Mouse (Mus musculus) forebrain, embryonic 12.5 days (tissue): ENCODE data around the gene Lce3b. TPM values are rescaled to one million over a fixed set of nuclear protein-coding genes. Genes with fewer than 3 reads are reported as not detected.

Experiments
- ATAC-seq: fragments of 200-750 bp; cut with Nextera tagmentation; 2 replicates; pipeline ENCODE4 v1.8.0; 2017; ENCODE audit warnings: moderate TSS enrichment; ENCODE audit not compliant: low FRiP score
- H3K27ac ChIP-seq: fragments of 300-500 bp; sonication (generic); 2 replicates; pipeline ENCODE4 v1.5.1; 2016; ENCODE audit warnings: mild to moderate bottlenecking
- H3K27me3 ChIP-seq: fragments of 300-500 bp; sonication (generic); 2 replicates; pipeline ENCODE4 v1.6.1; 2016; ENCODE audit warnings: mild to moderate bottlenecking
- H3K36me3 ChIP-seq: fragments of 300-500 bp; sonication (generic); replicated peaks from 2 replicates; pipeline ENCODE4 v1.6.1; 2016; ENCODE audit warnings: mild to moderate bottlenecking
- H3K4me1 ChIP-seq: fragments of 300-500 bp; sonication (generic); 2 replicates; pipeline ENCODE4 v1.6.1; 2016
- H3K4me2 ChIP-seq: fragments of 300-500 bp; sonication (generic); 2 replicates; pipeline ENCODE4 v1.6.1; 2016; ENCODE audit warnings: mild to moderate bottlenecking, moderate library complexity
- H3K4me3 ChIP-seq: fragments of 300-500 bp; sonication (generic); replicated peaks from 2 replicates; pipeline ENCODE4 v1.5.1; 2016; ENCODE audit warnings: mild to moderate bottlenecking
- H3K9ac ChIP-seq: fragments of 300-500 bp; sonication (generic); 2 replicates; pipeline ENCODE4 v1.6.1; 2016; ENCODE audit warnings: mild to moderate bottlenecking
- H3K9me3 ChIP-seq: fragments of 300-500 bp; sonication (generic); 2 replicates; pipeline ENCODE4 v1.6.1; 2016
- WGBS: fragments of 180-500 bp; shearing (Covaris S2); methylation state at CpG from one replicate; pipeline ENCODE4 v1.1.7; 2016; 5-methylcytosine and 5-hydroxymethylcytosine counted together
- polyA plus RNA-seq: library from polyadenylated mRNA; unstranded; fragments of >200 nt; fragmentation: Nextera tagmentation; extraction: Ambion mirVana; gene quantifications from 2 replicates; pipeline ENCODE4 v1.2.1, GENCODE M21; 2016

The Lce3b gene
- polyA plus RNA-seq: not detected in 2 replicates

- Histone ChIP-seq H3K9ac (no peak within 1 kb of the TSS), H3K4me2 (no peak within 1 kb of the TSS), H3K27me3 (no peaks in the 10 kb centered on the region), H3K27ac (no peak within 1 kb of the TSS), H3K4me3 (no peak within 1 kb of the TSS), H3K4me1 (no peaks in the 10 kb centered on the region), H3K36me3 (no peaks in the 10 kb centered on the region), H3K9me3 (no peaks in the 10 kb centered on the region)
- WGBS: 53% methylated on average over 2 of the region's 2 CpGs
- no peak for ATAC-seq
Measured at GRCm38 (mm10) chr3:92932679-92933078, at the start of gene Lce3b. Gene Lce3b, plus strand, starts transcription at chr3:92932979.

DNA sequence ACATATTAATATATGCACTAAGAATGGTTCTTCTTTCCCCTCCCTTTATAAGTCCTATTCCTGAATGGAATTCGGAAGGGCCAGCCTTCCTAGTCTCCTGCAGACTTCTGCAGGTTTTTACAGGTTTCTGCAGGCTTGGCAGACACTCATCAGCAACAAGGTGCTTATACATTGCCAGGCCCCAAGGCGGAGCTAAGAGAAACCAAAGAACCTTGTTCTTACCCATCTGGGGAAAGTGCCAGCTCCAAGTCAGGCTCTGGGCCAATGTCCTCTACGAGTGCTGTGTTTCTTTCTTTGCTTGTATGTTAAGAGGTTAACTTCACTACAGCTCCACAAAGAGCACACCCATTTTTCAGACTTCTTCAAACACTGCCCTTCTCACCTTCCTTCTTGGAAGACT is 38.7 kb upstream of the Lce3b start:
- Histone ChIP-seq H3K4me3 (no peak overlapping the region), H3K27ac (no peak overlapping the region), H3K4me1 (no peaks in the 10 kb centered on the region), H3K36me3 (no peaks in the 10 kb centered on the region), H3K27me3 (no peaks in the 10 kb centered on the region), H3K4me2 (no peak overlapping the region), H3K9me3 (no peaks in the 10 kb centered on the region), H3K9ac (no peak overlapping the region)
- ATAC-seq: no peak
- 79% methylated on average over 3 of the region's 3 CpGs for WGBS

DNA sequence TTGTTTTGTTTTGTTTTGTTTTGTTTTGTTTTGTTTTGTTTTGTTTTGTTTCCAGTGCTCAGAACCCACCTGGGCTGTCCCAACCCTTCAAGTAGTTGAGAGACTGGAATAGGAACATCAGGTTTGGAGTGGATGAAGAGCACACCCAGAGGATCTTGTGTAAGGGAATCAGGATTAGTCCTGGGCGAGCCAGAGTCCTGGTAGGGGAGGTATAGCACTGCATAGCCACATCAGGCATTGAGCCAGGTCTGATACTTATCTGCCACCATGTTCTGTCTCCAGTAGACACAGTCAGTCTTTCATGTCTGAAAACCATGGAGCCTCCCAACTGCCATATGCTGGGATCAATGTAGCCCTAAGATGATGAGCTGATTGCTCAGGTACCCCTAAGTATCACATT is 38.3 kb upstream of the Lce3b start:
- no peaks in the 10 kb centered on the region for H3K36me3 ChIP-seq
- no peak overlapping the region for H3K4me2 ChIP-seq
- no peaks in the 10 kb centered on the region for H3K27me3 ChIP-seq
- ATAC-seq: no peak
- WGBS: 65% methylated on average over 1 of the region's 1 CpGs
- no peak overlapping the region for H3K9ac ChIP-seq
- no peaks in the 10 kb centered on the region for H3K9me3 ChIP-seq
- H3K4me3 ChIP-seq: no peak overlapping the region
- no peak overlapping the region for H3K27ac ChIP-seq
- H3K4me1 ChIP-seq: no peaks in the 10 kb centered on the region

- Histone ChIP-seq H3K27me3 (no peaks in the 10 kb centered on the region), H3K4me3 (no peak overlapping the region), H3K4me2 (no peak overlapping the region), H3K9ac (no peak overlapping the region), H3K36me3 (no peaks in the 10 kb centered on the region), H3K4me1 (no peaks in the 10 kb centered on the region), H3K27ac (no peak overlapping the region), H3K9me3 (no peaks in the 10 kb centered on the region)
- 30% methylated on average over 3 of the region's 3 CpGs for WGBS
- no peak for ATAC-seq
Measured at GRCm38 (mm10) chr3:92902992-92903391, 29.8 kb upstream of the Lce3b start.

GRCm38 (mm10) chr3:92903640-92904039 is 29.1 kb upstream of the Lce3b start:
- Histone ChIP-seq H3K4me1 (no peaks in the 10 kb centered on the region), H3K4me3 (no peak overlapping the region), H3K4me2 (no peak overlapping the region), H3K27ac (no peak overlapping the region), H3K9ac (no peak overlapping the region), H3K36me3 (no peaks in the 10 kb centered on the region), H3K27me3 (no peaks in the 10 kb centered on the region), H3K9me3 (no peaks in the 10 kb centered on the region)
- ATAC-seq: no peak
- 39% methylated on average over 4 of the region's 4 CpGs for WGBS

- Histone ChIP-seq H3K36me3 (no peaks in the 10 kb centered on the region), H3K4me1 (no peaks in the 10 kb centered on the region), H3K4me2 (no peak overlapping the region), H3K9me3 (no peaks in the 10 kb centered on the region), H3K9ac (no peak overlapping the region), H3K4me3 (no peak overlapping the region), H3K27ac (no peak overlapping the region), H3K27me3 (no peaks in the 10 kb centered on the region)
- ATAC-seq: no peak
- WGBS: 57% methylated on average over 3 of the region's 3 CpGs
Measured at GRCm38 (mm10) chr3:92905182-92905581, 27.6 kb upstream of the Lce3b start.

- 35% methylated on average over 4 of the region's 4 CpGs for WGBS
- ATAC-seq: 0 out of 2 replicates have a peak, but pooled peaks have one; percentile 49
- Histone ChIP-seq H3K27me3 (no peaks in the 10 kb centered on the region), H3K4me3 (no peak overlapping the region), H3K9me3 (no peaks in the 10 kb centered on the region), H3K4me2 (no peak overlapping the region), H3K36me3 (no peaks in the 10 kb centered on the region), H3K4me1 (no peaks in the 10 kb centered on the region), H3K27ac (no peak overlapping the region), H3K9ac (no peak overlapping the region)
Measured at GRCm38 (mm10) chr3:92907571-92907970, 25.2 kb upstream of the Lce3b start.

- Histone ChIP-seq H3K9me3 (no peaks in the 10 kb centered on the region), H3K4me2 (no peak overlapping the region), H3K9ac (no peak overlapping the region), H3K36me3 (no peaks in the 10 kb centered on the region), H3K4me1 (peaks cover 4% of the 10 kb centered on the region), H3K4me3 (no peak overlapping the region), H3K27me3 (no peaks in the 10 kb centered on the region), H3K27ac (no peak overlapping the region)
- ATAC-seq: no peak
- WGBS: 66% methylated on average over 4 of the region's 4 CpGs
Measured at GRCm38 (mm10) chr3:92920364-92920763, 12.4 kb upstream of the Lce3b start.

DNA sequence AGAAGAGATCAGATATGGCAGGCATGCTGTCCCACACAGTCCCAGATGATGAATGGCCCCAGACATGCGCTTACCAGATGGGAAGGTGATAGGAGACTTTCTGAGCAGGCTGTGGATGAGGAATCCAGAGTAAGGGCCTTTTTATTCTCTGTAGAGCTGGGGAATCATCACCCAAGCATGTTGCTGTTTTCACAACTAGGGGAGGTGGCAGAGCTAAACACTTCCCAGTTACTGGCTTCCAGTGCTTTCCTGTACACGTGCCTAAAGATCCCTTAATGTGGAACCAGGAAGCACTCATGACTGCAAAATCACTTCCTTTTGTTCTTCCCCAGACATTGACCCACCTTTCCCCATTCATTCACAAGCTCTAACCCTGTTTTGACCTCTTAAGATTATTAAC is 6.6 kb upstream of the Lce3b start, which contains the start of gene Lce3a:
Lce3a (minus strand) TSS at position 101 of the 400 bp plus-strand sequence.
- H3K27me3 ChIP-seq: no peaks in the 10 kb centered on the region
- no peak within 1 kb of the TSS for H3K27ac ChIP-seq
- H3K4me1 ChIP-seq: no peaks in the 10 kb centered on the region
- WGBS: 85% methylated on average over 2 of the region's 2 CpGs
- H3K4me2 ChIP-seq: no peak within 1 kb of the TSS
- no peak for ATAC-seq
- H3K36me3 ChIP-seq: no peaks in the 10 kb centered on the region
- no peaks in the 10 kb centered on the region for H3K9me3 ChIP-seq
- H3K4me3 ChIP-seq: no peak within 1 kb of the TSS
- no peak within 1 kb of the TSS for H3K9ac ChIP-seq

DNA sequence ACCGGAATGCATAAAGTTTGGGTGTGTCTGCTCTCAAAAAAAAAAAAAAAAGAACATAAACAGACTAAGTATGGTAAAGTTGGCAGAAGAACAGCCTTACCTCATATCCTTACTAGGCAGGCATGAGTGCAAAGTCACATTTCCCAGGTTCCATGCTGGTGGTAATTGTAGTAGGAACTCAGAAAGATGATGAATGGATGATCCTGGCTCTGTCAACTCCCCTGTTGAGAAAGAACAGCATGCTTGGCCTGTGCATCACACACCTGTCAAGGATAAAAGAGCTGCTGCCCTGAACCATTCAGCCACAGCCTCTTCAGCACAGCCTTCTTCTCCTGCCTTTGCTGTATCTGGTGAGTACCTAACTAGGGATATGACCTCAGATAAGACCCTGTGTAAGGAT is 11.4 kb downstream of the Lce3b start, which contains the start of gene Lce3c:
Lce3c (plus strand) TSS at position 301 of the 400 bp plus-strand sequence.
- no peak within 1 kb of the TSS for H3K4me3 ChIP-seq
- no peak within 1 kb of the TSS for H3K4me2 ChIP-seq
- 96% methylated on average over 1 of the region's 1 CpGs for WGBS
- no peaks in the 10 kb centered on the region for H3K36me3 ChIP-seq
- no peaks in the 10 kb centered on the region for H3K9me3 ChIP-seq
- no peak within 1 kb of the TSS for H3K27ac ChIP-seq
- no peaks in the 10 kb centered on the region for H3K27me3 ChIP-seq
- H3K4me1 ChIP-seq: no peaks in the 10 kb centered on the region
- no peak for ATAC-seq
- no peak within 1 kb of the TSS for H3K9ac ChIP-seq

- 93% methylated on average over 1 of the region's 1 CpGs for WGBS
- ATAC-seq: no peak
- Histone ChIP-seq H3K36me3 (no peaks in the 10 kb centered on the region), H3K4me2 (no peak within 1 kb of the TSS), H3K27me3 (no peaks in the 10 kb centered on the region), H3K9me3 (no peaks in the 10 kb centered on the region), H3K4me1 (no peaks in the 10 kb centered on the region), H3K4me3 (no peak within 1 kb of the TSS), H3K9ac (no peak within 1 kb of the TSS), H3K27ac (no peak within 1 kb of the TSS)
Measured at GRCm38 (mm10) chr3:92957090-92957489, 24.3 kb downstream of the Lce3b start, which contains the start of gene Lce3d. Gene Lce3d, plus strand, starts transcription at chr3:92957390.

- WGBS: 95% methylated on average over 2 of the region's 2 CpGs
- Histone ChIP-seq H3K27ac (no peak within 1 kb of the TSS), H3K27me3 (no peaks in the 10 kb centered on the region), H3K9ac (no peak within 1 kb of the TSS), H3K36me3 (no peaks in the 10 kb centered on the region), H3K4me3 (no peak within 1 kb of the TSS), H3K4me1 (no peaks in the 10 kb centered on the region), H3K9me3 (no peaks in the 10 kb centered on the region), H3K4me2 (no peak within 1 kb of the TSS)
- no peak for ATAC-seq
Measured at GRCm38 (mm10) chr3:92966761-92967160, 34.0 kb downstream of the Lce3b start, which contains the start of gene Lce3e. Gene Lce3e, plus strand, starts transcription at chr3:92967061.

GRCm38 (mm10) chr3:92978484-92978883 is 45.7 kb downstream of the Lce3b start:
- H3K4me1 ChIP-seq: no peaks in the 10 kb centered on the region
- ATAC-seq: no peak
- H3K9ac ChIP-seq: no peak overlapping the region
- H3K4me2 ChIP-seq: no peak overlapping the region
- H3K36me3 ChIP-seq: no peaks in the 10 kb centered on the region
- no peaks in the 10 kb centered on the region for H3K27me3 ChIP-seq
- H3K4me3 ChIP-seq: no peak overlapping the region
- 70% methylated on average over 2 of the region's 2 CpGs for WGBS
- H3K27ac ChIP-seq: no peak overlapping the region
- no peaks in the 10 kb centered on the region for H3K9me3 ChIP-seq
